In genomic region chr15:79812840-79813239, GRCm38 (mm10) we compare ENCODE assay signal across 5 mouse cellular contexts. TPM values are rescaled to one million over a fixed set of nuclear protein-coding genes. Genes with fewer than 3 reads are reported as not detected.
"Had no signal": no experiment of that assay in that cellular context is flagged by ENCODE, and none has a peak within 500 bp of the region (broad histone marks: within the 10 kb centered on the region; RNA-seq: fewer than 3 reads in every experiment).

No protein-coding gene starts in this region.

RNA-seq across cellular contexts. Expression of gene Npcd, which starts 21.2 kb away (rescaled TPM):
- polyA plus RNA-seq: neural tube, embryonic 13.5 days; stomach, embryonic 15.5 days; stomach, postnatal 0 days; testis, adult 2 months; thymus, postnatal 0 days had no signal
